Mouse (Mus musculus): Measurements from ENCODE around the gene Ntn4.

DNA sequence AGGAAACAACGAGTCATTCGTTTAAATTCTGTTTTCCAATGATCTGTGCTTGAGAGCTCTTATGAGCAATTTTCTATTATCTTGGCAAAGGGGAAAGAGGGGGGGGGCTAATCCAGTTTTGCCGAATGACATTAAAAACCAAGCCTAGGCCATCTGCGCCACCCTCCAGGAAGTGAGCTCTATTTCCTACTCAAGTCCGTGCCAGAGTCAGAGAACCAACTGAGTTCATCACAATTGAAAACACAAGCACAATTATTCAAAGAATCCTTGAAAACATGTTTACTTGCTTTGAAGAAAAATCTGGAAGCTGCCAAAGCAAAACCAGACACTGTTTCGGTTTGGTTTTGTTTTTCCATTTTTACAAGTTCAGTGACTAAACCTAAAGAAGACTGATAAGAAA is 102.1 kb downstream of the Ntn4 start:
- no peak for TF ChIP-seq CTCF (IDR thresholded peaks at IDR 0.05; ENCODE audit: low read depth, low read length)
- TF ChIP-seq POLR2A (IDR thresholded peaks at IDR 0.05; ENCODE audit: borderline replicate concordance, low read depth, low read length), result no peak
